Mouse (Mus musculus) liver, embryonic 16.5 days (tissue): ENCODE measurements around the gene Mum1l1. TPM values are rescaled to one million over a fixed set of nuclear protein-coding genes. Genes with fewer than 3 reads are reported as not detected.
A peak's percentile ranks its signal among the peaks of the same experiment; 100 is the strongest.
"Not testable (repeated sequence)": the region's sequence is repeated elsewhere in the genome, so short reads cannot be mapped to it uniquely, and the experiment has no call there.

Experiments used
- ATAC-seq: fragments of 200-750 bp; cut with Nextera tagmentation; 2 replicates; pipeline ENCODE4 v1.8.0; 2017; ENCODE audit warnings: low read depth, mild to moderate bottlenecking, moderate number of reproducible peaks, moderate library complexity
- H3K27ac ChIP-seq: fragments of 300-500 bp; sonication (generic); 2 replicates; pipeline ENCODE4 v1.5.1; 2014; ENCODE audit warnings: mild to moderate bottlenecking, low read length
- H3K27me3 ChIP-seq: fragments of 300-500 bp; sonication (generic); 2 replicates; pipeline ENCODE4 v1.6.1; 2014; ENCODE audit warnings: low read depth, low read length, mixed read lengths; ENCODE audit not compliant: control insufficient read depth, insufficient read depth
- H3K36me3 ChIP-seq: fragments of 300-500 bp; sonication (generic); 2 replicates; pipeline ENCODE4 v1.6.1; 2014; ENCODE audit warnings: mild to moderate bottlenecking; ENCODE audit not compliant: control insufficient read depth, insufficient read depth
- H3K4me1 ChIP-seq: fragments of 300-500 bp; sonication (generic); 2 replicates; pipeline ENCODE4 v1.6.1; 2014; ENCODE audit warnings: low read depth, low read length, mixed read lengths; ENCODE audit not compliant: control insufficient read depth
- H3K4me2 ChIP-seq: fragments of 300-500 bp; sonication (generic); 2 replicates; pipeline ENCODE4 v1.6.1; 2014; ENCODE audit warnings: low read depth, low read length, mixed read lengths
- H3K4me3 ChIP-seq: fragments of 300-500 bp; sonication (generic); 2 replicates; pipeline ENCODE4 v1.5.1; 2014; ENCODE audit warnings: low read depth, mild to moderate bottlenecking, low read length
- H3K9ac ChIP-seq: fragments of 300-500 bp; sonication (generic); 2 replicates; pipeline ENCODE4 v1.6.1; 2014; ENCODE audit warnings: low read depth, low read length
- H3K9me3 ChIP-seq: fragments of 300-500 bp; sonication (generic); replicated peaks from 2 replicates; pipeline ENCODE4 v1.6.1; 2016; ENCODE audit warnings: low read length; ENCODE audit not compliant: control insufficient read depth
- WGBS: fragments of 180-500 bp; shearing (Covaris S2); extraction: QIAGEN DNeasy Blood & Tissue Kit; methylation state at CpG from one replicate; pipeline ENCODE4 v1.1.7; 2014; ENCODE audit not compliant: insufficient replicate concordance; 5-methylcytosine and 5-hydroxymethylcytosine counted together
- polyA plus RNA-seq: library from polyadenylated mRNA; unstranded; fragments of >200 nt; fragmentation: Nextera tagmentation; extraction: Ambion mirVana; gene quantifications from 2 replicates; pipeline ENCODE4 v1.2.1, GENCODE M21; 2015

Mum1l1 gene
- 1.3 and 1.6 TPM in 2 replicates for polyA plus RNA-seq

- peak within 1 kb of the TSS; percentile 64 for H3K4me2 ChIP-seq
- H3K27ac ChIP-seq, result no peak within 1 kb of the TSS
- no peaks in the 10 kb centered on the region for H3K9me3 ChIP-seq
- H3K36me3 ChIP-seq, result no peaks in the 10 kb centered on the region
- 17% methylated on average over 31 of the region's 31 CpGs for WGBS
- no peaks in the 10 kb centered on the region for H3K27me3 ChIP-seq
- peak; percentile 86 for ATAC-seq
- H3K9ac ChIP-seq, result no peak within 1 kb of the TSS
- peak within 1 kb of the TSS; percentile 53 for H3K4me3 ChIP-seq
- H3K4me1 ChIP-seq, result no peaks in the 10 kb centered on the region
Observed at GRCm38 (mm10) chrX:139209829-139210225, at the start of gene Mum1l1. Gene Mum1l1 (plus strand): TSS chrX:139210042.

GRCm38 (mm10) chrX:139178928-139179327 is 30.9 kb upstream of the Mum1l1 start, which contains the start of gene 4933428M09Rik:
Gene 4933428M09Rik (plus strand): TSS chrX:139179228.
- H3K9ac ChIP-seq, result no peak within 1 kb of the TSS
- WGBS, result 73% methylated on average over 8 of the region's 8 CpGs
- no peaks in the 10 kb centered on the region for H3K27me3 ChIP-seq
- H3K4me3 ChIP-seq, result no peak within 1 kb of the TSS
- no peaks in the 10 kb centered on the region for H3K36me3 ChIP-seq
- H3K4me1 ChIP-seq, result no peaks in the 10 kb centered on the region
- no peaks in the 10 kb centered on the region for H3K9me3 ChIP-seq
- no peak within 1 kb of the TSS for H3K27ac ChIP-seq
- ATAC-seq, result no peak
- no peak within 1 kb of the TSS for H3K4me2 ChIP-seq

- not testable (repeated sequence) for H3K27ac ChIP-seq, ATAC-seq, H3K4me1 ChIP-seq, H3K4me3 ChIP-seq, H3K27me3 ChIP-seq, H3K36me3 ChIP-seq, H3K9ac ChIP-seq, H3K9me3 ChIP-seq, H3K4me2 ChIP-seq
- WGBS, result 59% methylated on average over 3 of the region's 3 CpGs
Observed at GRCm38 (mm10) chrX:139191506-139191905, 18.3 kb upstream of the Mum1l1 start.

- H3K36me3 ChIP-seq, result no peaks in the 10 kb centered on the region
- no peak overlapping the region for H3K4me2 ChIP-seq
- no peak for ATAC-seq
- H3K9ac ChIP-seq, result no peak overlapping the region
- no peaks in the 10 kb centered on the region for H3K27me3 ChIP-seq
- no peak overlapping the region for H3K4me3 ChIP-seq
- H3K4me1 ChIP-seq, result no peaks in the 10 kb centered on the region
- no peak overlapping the region for H3K27ac ChIP-seq
- H3K9me3 ChIP-seq, result no peaks in the 10 kb centered on the region
- WGBS, result 50% methylated on average over 1 of the region's 1 CpGs
Observed at GRCm38 (mm10) chrX:139194572-139195279, 15.1 kb upstream of the Mum1l1 start.

- H3K4me2 ChIP-seq, H3K4me1 ChIP-seq, H3K27me3 ChIP-seq, H3K27ac ChIP-seq, H3K36me3 ChIP-seq, ATAC-seq, H3K9ac ChIP-seq, H3K9me3 ChIP-seq, H3K4me3 ChIP-seq: not testable (repeated sequence)
- 66% methylated on average over 4 of the region's 4 CpGs for WGBS
Observed at GRCm38 (mm10) chrX:139209191-139209828, 532 bp upstream of the Mum1l1 start.

GRCm38 (mm10) chrX:139214765-139215164 is 4.9 kb downstream of the Mum1l1 start:
- WGBS, result 43% methylated on average over 4 of the region's 4 CpGs
- no peak overlapping the region for H3K27ac ChIP-seq
- H3K9ac ChIP-seq, result no peak overlapping the region
- no peaks in the 10 kb centered on the region for H3K36me3 ChIP-seq
- no peak overlapping the region for H3K4me3 ChIP-seq
- no peak overlapping the region for H3K4me2 ChIP-seq
- ATAC-seq, result no peak
- no peaks in the 10 kb centered on the region for H3K27me3 ChIP-seq
- no peaks in the 10 kb centered on the region for H3K9me3 ChIP-seq
- H3K4me1 ChIP-seq, result no peaks in the 10 kb centered on the region

GRCm38 (mm10) chrX:139216409-139216808 is 6.6 kb downstream of the Mum1l1 start:
- H3K4me1 ChIP-seq, result no peaks in the 10 kb centered on the region
- no peak for ATAC-seq
- H3K4me2 ChIP-seq, result no peak overlapping the region
- no peaks in the 10 kb centered on the region for H3K9me3 ChIP-seq
- no peak overlapping the region for H3K9ac ChIP-seq
- no peaks in the 10 kb centered on the region for H3K36me3 ChIP-seq
- no peaks in the 10 kb centered on the region for H3K27me3 ChIP-seq
- H3K4me3 ChIP-seq, result no peak overlapping the region
- WGBS, result 54% methylated on average over 5 of the region's 5 CpGs
- H3K27ac ChIP-seq, result no peak overlapping the region

- Histone ChIP-seq H3K27ac (no peak overlapping the region), H3K4me3 (peak overlapping the region; percentile 46), H3K9me3 (no peaks in the 10 kb centered on the region), H3K4me1 (no peaks in the 10 kb centered on the region), H3K36me3 (no peaks in the 10 kb centered on the region), H3K27me3 (no peaks in the 10 kb centered on the region), H3K9ac (no peak overlapping the region), H3K4me2 (peak overlapping the region; percentile 53)
- WGBS, result 18% methylated on average over 22 of the region's 22 CpGs
- 0 out of 2 replicates have a peak, but pooled peaks have one; percentile 27 for ATAC-seq
Observed at GRCm38 (mm10) chrX:139216991-139217593, 7.2 kb downstream of the Mum1l1 start.

GRCm38 (mm10) chrX:139217776-139218175 is 7.9 kb downstream of the Mum1l1 start:
- H3K27me3 ChIP-seq, result no peaks in the 10 kb centered on the region
- no peaks in the 10 kb centered on the region for H3K4me1 ChIP-seq
- no peak overlapping the region for H3K27ac ChIP-seq
- WGBS, result 54% methylated on average over 10 of the region's 10 CpGs
- H3K36me3 ChIP-seq, result no peaks in the 10 kb centered on the region
- no peak overlapping the region for H3K9ac ChIP-seq
- H3K4me3 ChIP-seq, result peak overlapping the region; percentile 46; the same call in 1 of the 2 replicates
- H3K4me2 ChIP-seq, result peak overlapping the region; percentile 53
- ATAC-seq, result no peak
- no peaks in the 10 kb centered on the region for H3K9me3 ChIP-seq
